Mouse (Mus musculus) embryonic facial prominence, embryonic 10.5 days (tissue): Measurements from ENCODE around the gene Ttc39b. TPM values are rescaled to one million over a fixed set of nuclear protein-coding genes. Genes with fewer than 3 reads are reported as not detected.

Source experiments
- DNase-seq: peaks from one replicate; pipeline ENCODE4 v3.0.0-alpha.2; 2017; ENCODE audit warnings: low spot score
- H3K27ac ChIP-seq: fragments of 300-500 bp; sonication (generic); replicated peaks from 2 replicates; pipeline ENCODE4 v1.5.1; 2016; ENCODE audit warnings: mild to moderate bottlenecking
- H3K27me3 ChIP-seq: fragments of 300-500 bp; sonication (generic); replicated peaks from 2 replicates; pipeline ENCODE4 v1.6.1; 2016; ENCODE audit warnings: low read depth, mild to moderate bottlenecking; ENCODE audit not compliant: poor library complexity, severe bottlenecking
- H3K36me3 ChIP-seq: fragments of 300-500 bp; sonication (generic); replicated peaks from 2 replicates; pipeline ENCODE4 v1.6.1; 2016; ENCODE audit warnings: mild to moderate bottlenecking, moderate library complexity
- H3K4me1 ChIP-seq: fragments of 300-500 bp; sonication (generic); 2 replicates; pipeline ENCODE4 v1.6.1; 2016
- H3K4me3 ChIP-seq: fragments of 300-500 bp; sonication (generic); 2 replicates; pipeline ENCODE4 v1.5.1; 2016; ENCODE audit warnings: mild to moderate bottlenecking, moderate library complexity
- H3K9me3 ChIP-seq: fragments of 300-500 bp; sonication (generic); 2 replicates; pipeline ENCODE4 v1.6.1; 2016; ENCODE audit warnings: mild to moderate bottlenecking
- WGBS: fragments of 180-500 bp; shearing (Covaris S2); methylation state at CpG from one replicate; pipeline ENCODE4 v1.1.7; 2016; 5-methylcytosine and 5-hydroxymethylcytosine counted together
- polyA plus RNA-seq: library from polyadenylated mRNA; unstranded; fragments of >200 nt; fragmentation: Nextera tagmentation; extraction: Ambion mirVana; gene quantifications from 2 replicates; pipeline ENCODE4 v1.2.1, GENCODE M21; 2016

Ttc39b gene
- polyA plus RNA-seq, 1 experiment from 2014 or later: 2.4 TPM

- 62% methylated on average over 8 of the region's 8 CpGs for WGBS
- DNase-seq: no peak
Measured at GRCm38 (mm10) chr4:83182178-83183068, 141.6 kb downstream of the Ttc39b start.

GRCm38 (mm10) chr4:83177471-83177870 lies 146.6 kb downstream of the Ttc39b start:
- WGBS: 98% methylated on average over 2 of the region's 2 CpGs

More at GRCm38 (mm10) chr4:83182178-83183068, 141.6 kb downstream of the Ttc39b start:
- no peaks in the 10 kb centered on the region for H3K27me3 ChIP-seq
- no peak overlapping the region for H3K4me3 ChIP-seq
- no peaks in the 10 kb centered on the region for H3K36me3 ChIP-seq
- H3K9me3 ChIP-seq: no peaks in the 10 kb centered on the region
- H3K4me1 ChIP-seq: peaks cover 22% of the 10 kb centered on the region
- no peak overlapping the region; the same call in 1 of the 2 replicates for H3K27ac ChIP-seq

GRCm38 (mm10) chr4:83174946-83175345 lies 149.1 kb downstream of the Ttc39b start:
- no peak for DNase-seq
- Histone ChIP-seq H3K36me3 (no peaks in the 10 kb centered on the region), H3K27me3 (no peaks in the 10 kb centered on the region), H3K4me3 (no peak overlapping the region), H3K9me3 (no peaks in the 10 kb centered on the region), H3K4me1 (peaks cover 22% of the 10 kb centered on the region), H3K27ac (no peak overlapping the region)
- WGBS: 91% methylated on average over 8 of the region's 8 CpGs

More at GRCm38 (mm10) chr4:83177471-83177870, 146.6 kb downstream of the Ttc39b start:
- H3K36me3 ChIP-seq: no peaks in the 10 kb centered on the region
- H3K4me1 ChIP-seq: peaks cover 5% of the 10 kb centered on the region
- H3K9me3 ChIP-seq: no peaks in the 10 kb centered on the region
- no peak overlapping the region for H3K4me3 ChIP-seq
- no peaks in the 10 kb centered on the region for H3K27me3 ChIP-seq
- no peak overlapping the region for H3K27ac ChIP-seq
- no peak for DNase-seq

GRCm38 (mm10) chr4:83172278-83172677 lies 151.8 kb downstream of the Ttc39b start:
- H3K27me3 ChIP-seq: no peaks in the 10 kb centered on the region
- no peaks in the 10 kb centered on the region for H3K9me3 ChIP-seq
- H3K4me1 ChIP-seq: peaks cover 25% of the 10 kb centered on the region
- no peak overlapping the region for H3K4me3 ChIP-seq
- no peak for DNase-seq
- 66% methylated on average over 3 of the region's 3 CpGs for WGBS
- no peaks in the 10 kb centered on the region for H3K36me3 ChIP-seq
- H3K27ac ChIP-seq: peak overlapping the region; percentile 26; the same call in 1 of the 2 replicates

- no peaks in the 10 kb centered on the region for H3K36me3 ChIP-seq
- H3K27ac ChIP-seq: peak overlapping the region; percentile 61
- H3K4me1 ChIP-seq: peaks cover 25% of the 10 kb centered on the region
- 40% methylated on average over 9 of the region's 9 CpGs for WGBS
- H3K9me3 ChIP-seq: no peaks in the 10 kb centered on the region
- no peaks in the 10 kb centered on the region for H3K27me3 ChIP-seq
- H3K4me3 ChIP-seq: no peak overlapping the region
- DNase-seq: peak; percentile 60
Measured at GRCm38 (mm10) chr4:83170741-83171140, 153.3 kb downstream of the Ttc39b start.

Other genes starting within 250 kb of the Ttc39b start
- gene Snapc3, start 93.5 kb upstream of the Ttc39b start, polyA plus RNA-seq: 61.8 and 63.3 TPM in 2 replicates
- gene Psip1, start 162.2 kb upstream of the Ttc39b start, polyA plus RNA-seq: 259 and 278 TPM in 2 replicates
- gene Ccdc171, start 201.3 kb upstream of the Ttc39b start, polyA plus RNA-seq: 5.5 and 6.1 TPM in 2 replicates